Mouse (Mus musculus) B cell, adult 2 months (primary cell): ENCODE measurements at regions not wholly inside any gene's neighbourhood (a gene's known extent, or its start where the extent isn't known, plus 50 kb on each side); places are given as distances from the start of the nearest gene placed in this dataset.

Experiments used
- DNase-seq, 2 experiments: peaks; one replicate each; pipeline ENCODE4 v3.0.0; 2022

- no peak for DNase-seq
These were observed 230.3 kb downstream of the Parp8 start for GRCm38 (mm10) chr13:116795041-116795440.

GRCm38 (mm10) chr13:116781616-116782015 lies 243.7 kb downstream of the Parp8 start:
- DNase-seq: no peak

GRCm38 (mm10) chr13:116765491-116765890 lies 259.8 kb downstream of the Parp8 start:
- no peak for DNase-seq

- no peak for DNase-seq
These were observed 265.4 kb downstream of the Parp8 start for GRCm38 (mm10) chr13:116759912-116760311.

GRCm38 (mm10) chr13:116740825-116741224 lies 284.5 kb downstream of the Parp8 start:
- DNase-seq: no peak

GRCm38 (mm10) chr13:116723361-116724153 lies 301.8 kb downstream of the Parp8 start:
- no peak for DNase-seq

- peak; percentile 49 to 54 for DNase-seq
These were observed 310.5 kb downstream of the Parp8 start for GRCm38 (mm10) chr13:116714809-116715208.

- peak; percentile 61 to 62 for DNase-seq
These were observed 313.3 kb downstream of the Parp8 start for GRCm38 (mm10) chr13:116711866-116712593.

- peak; percentile 37 to 40 for DNase-seq
These were observed 314.0 kb downstream of the Parp8 start for GRCm38 (mm10) chr13:116711148-116711865.

GRCm38 (mm10) chr13:116709671-116710070 lies 315.7 kb downstream of the Parp8 start:
- no peak for DNase-seq

- DNase-seq: no peak
These were observed 316.5 kb downstream of the Parp8 start for GRCm38 (mm10) chr13:116708846-116709245.

- no peak for DNase-seq
These were observed 316.9 kb downstream of the Parp8 start for GRCm38 (mm10) chr13:116708456-116708780.

- no peak for DNase-seq
These were observed 317.5 kb downstream of the Parp8 start for GRCm38 (mm10) chr13:116707621-116708455.

- DNase-seq: no peak
These were observed 318.7 kb downstream of the Parp8 start for GRCm38 (mm10) chr13:116706401-116707330.

- DNase-seq: no peak
These were observed 319.5 kb downstream of the Parp8 start for GRCm38 (mm10) chr13:116705611-116706386.

- DNase-seq: no peak
These were observed 336.6 kb downstream of the Parp8 start for GRCm38 (mm10) chr13:116688714-116689113.
